Mouse (Mus musculus) lung, adult 2 months (tissue): ENCODE measurements around the gene Nrxn3.
A peak's percentile ranks its signal among the peaks of the same experiment; 100 is the strongest.

Experiments
- CTCF ChIP-seq: fragments of 200-500 bp; IDR thresholded peaks from 2 replicates; pipeline ENCODE4 v1.5.1; 2011; ENCODE audit warnings: mild to moderate bottlenecking, low read length, control low read depth; ENCODE audit not compliant: insufficient read depth
- POLR2A ChIP-seq: fragments of 200-500 bp; IDR thresholded peaks from 2 replicates; pipeline ENCODE4 v1.6.1; 2011; ENCODE audit warnings: low read depth, mild to moderate bottlenecking, control low read depth, low read length, borderline replicate concordance; ENCODE audit errors: extremely low read depth

DNA sequence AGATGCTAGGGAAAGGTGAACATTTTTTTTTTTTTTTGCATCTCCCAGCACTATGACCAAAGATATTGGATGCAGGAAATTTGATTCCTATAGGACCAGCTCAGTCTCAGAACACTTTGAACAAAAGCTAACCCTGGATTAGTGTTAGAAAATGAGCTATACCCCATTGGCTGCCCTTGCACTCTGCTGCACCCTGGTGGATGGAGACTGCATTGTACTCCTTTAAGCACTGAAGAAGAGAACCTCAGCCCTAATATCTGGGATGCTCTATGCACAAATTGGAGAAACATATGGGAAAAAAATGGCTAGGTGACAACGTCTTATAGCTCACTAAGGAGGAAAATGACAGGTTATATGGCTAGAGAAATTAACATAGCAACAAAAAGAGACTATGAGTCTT is 589.9 kb downstream of the Nrxn3 start:
- TF ChIP-seq POLR2A (no peak), CTCF (peak; percentile 44)
